ENCODE assay signal across 9 mouse cellular contexts in the genomic region with DNA sequence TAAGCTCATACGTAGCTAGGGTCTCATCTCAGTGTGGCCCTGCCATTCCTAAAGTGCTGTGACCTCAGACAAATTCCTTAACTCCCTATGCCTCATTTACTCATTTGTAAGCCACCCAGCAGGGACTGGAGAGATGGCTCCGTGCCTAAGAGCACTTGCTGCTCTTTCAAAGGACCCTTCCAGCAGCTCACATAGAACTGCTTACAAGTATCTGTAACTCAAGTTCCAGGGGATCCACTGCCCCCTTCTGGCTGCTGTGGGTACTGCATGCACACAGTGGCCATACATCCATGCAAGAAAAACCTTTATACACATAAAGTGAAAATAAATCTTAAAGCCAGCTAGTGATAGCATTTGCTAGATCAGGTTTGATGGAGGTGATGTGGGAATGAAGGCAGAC. TPM values are rescaled to one million over a fixed set of nuclear protein-coding genes. Genes with fewer than 3 reads are reported as not detected.
DNase-seq lines count a peak whose midpoint lies in the region; ATAC-seq and TF ChIP-seq lines count a peak whose summit lies in the region.
"Had no signal": no experiment of that assay in that cellular context is flagged by ENCODE, and none has a peak within 500 bp of the region (broad histone marks: within the 10 kb centered on the region; RNA-seq: fewer than 3 reads in every experiment).

No protein-coding gene starts in this region.

- no peak overlapping the region for H3K4me2 ChIP-seq in heart, embryonic 11.5 days
- H3K4me2 ChIP-seq in embryonic facial prominence, embryonic 14.5 days (ENCODE audit: low read depth, low read length): no peak overlapping the region
- H3K4me2 ChIP-seq in stomach, postnatal 0 days (replicated peaks; ENCODE audit: low read depth): no peak overlapping the region

- H3K79me2 ChIP-seq in MEL (ENCODE audit: control insufficient read depth, insufficient read depth, low read length, poor library complexity): no peaks in the 10 kb centered on the region

- no peak for TF ChIP-seq EP300 in MEL (IDR thresholded peaks at IDR 0.05; ENCODE audit: low read depth in 1 of 2, low read length in 2 of 2)
- TF ChIP-seq EP300 in stomach, postnatal 0 days (optimal IDR thresholded peaks at IDR 0.05): no peak

- no peaks in the 10 kb centered on the region for H3K9me3 ChIP-seq in heart, embryonic 11.5 days (replicated peaks; ENCODE audit: control insufficient read depth, low read length)
- no peaks in the 10 kb centered on the region for H3K9me3 ChIP-seq in MEL (replicated peaks; ENCODE audit: insufficient read depth, low read length)
- no peaks in the 10 kb centered on the region for H3K9me3 ChIP-seq in embryonic facial prominence, embryonic 14.5 days (ENCODE audit: control insufficient read depth, low read length)
- H3K9me3 ChIP-seq in stomach, postnatal 0 days (ENCODE audit: control insufficient read depth, low read length): no peaks in the 10 kb centered on the region

- WGBS in heart, embryonic 11.5 days (ENCODE audit: insufficient replicate concordance): 69% methylated on average over 2 of the region's 2 CpGs
- 71% methylated on average over 2 of the region's 2 CpGs for WGBS in embryonic facial prominence, embryonic 14.5 days
- 70% methylated on average over 2 of the region's 2 CpGs for WGBS in stomach, postnatal 0 days

- no peak overlapping the region for H3K27ac ChIP-seq in heart, embryonic 11.5 days (ENCODE audit: low read depth, low read length)
- H3K27ac ChIP-seq in MEL (ENCODE audit: control insufficient read depth, low read depth, low read length): no peak overlapping the region
- no peak overlapping the region for H3K27ac ChIP-seq in embryonic facial prominence, embryonic 14.5 days (replicated peaks; ENCODE audit: low read depth, low read length)
- H3K27ac ChIP-seq in stomach, postnatal 0 days (replicated peaks): no peak overlapping the region

- TF ChIP-seq RAD21 in MEL (IDR thresholded peaks at IDR 0.05; ENCODE audit: low read depth, low read length): peak; percentile 66

- no peak for TF ChIP-seq POLR2A in MEL (IDR thresholded peaks at IDR 0.05; ENCODE audit: control insufficient read depth in 1 of 2, insufficient read depth in 1 of 2, low read depth in 1 of 2, low read length in 2 of 2, poor library complexity in 1 of 2)

- no peaks in the 10 kb centered on the region for H3K27me3 ChIP-seq in heart, embryonic 11.5 days (ENCODE audit: control insufficient read depth, insufficient read depth, low read length)
- no peaks in the 10 kb centered on the region for H3K27me3 ChIP-seq in MEL (ENCODE audit: control insufficient read depth in 1 of 2, insufficient read depth in 2 of 2, low read length in 2 of 2)
- no peaks in the 10 kb centered on the region for H3K27me3 ChIP-seq in embryonic facial prominence, embryonic 14.5 days (replicated peaks; ENCODE audit: control insufficient read depth, insufficient read depth, low read length)
- H3K27me3 ChIP-seq in stomach, postnatal 0 days (ENCODE audit: control insufficient read depth, insufficient read depth, low read length): no peaks in the 10 kb centered on the region

- no peak for ATAC-seq in heart, embryonic 11.5 days (replicated peaks; ENCODE audit: insufficient number of reproducible peaks, low FRiP score, low TSS enrichment)
- ATAC-seq in embryonic facial prominence, embryonic 14.5 days (ENCODE audit: low read depth): no peak
- ATAC-seq in stomach, postnatal 0 days (ENCODE audit: low FRiP score, low TSS enrichment): no peak
- ATAC-seq in granulocyte monocyte progenitor cell, adult 5-6 weeks (replicated peaks; ENCODE audit: poor library complexity, severe bottlenecking): no peak

- TF ChIP-seq CTCF in MEL (IDR thresholded peaks at IDR 0.05 in 2 of 3, conservative IDR thresholded peaks at IDR 0.05 in 1 of 3; ENCODE audit: control insufficient read depth in 1 of 3, insufficient read depth in 1 of 3, low read depth in 2 of 3, low read length in 3 of 3, poor library complexity in 1 of 3, severe bottlenecking in 1 of 3): peak; percentile 83 to 95 (median 87)
- TF ChIP-seq CTCF in stomach, postnatal 0 days (IDR thresholded peaks at IDR 0.05; ENCODE audit: low read depth): peak; percentile 84

- no peaks in the 10 kb centered on the region for H3K36me3 ChIP-seq in heart, embryonic 11.5 days (ENCODE audit: control insufficient read depth, insufficient read depth, low read length)
- H3K36me3 ChIP-seq in MEL (ENCODE audit: control insufficient read depth in 1 of 2, insufficient read depth in 2 of 2, low read length in 2 of 2): peaks cover 0 to 12% of the 10 kb centered on the region in 2 experiments; a peak in 2 of 4 replicates
- H3K36me3 ChIP-seq in embryonic facial prominence, embryonic 14.5 days (ENCODE audit: control insufficient read depth, insufficient read depth, low read length): no peaks in the 10 kb centered on the region
- H3K36me3 ChIP-seq in stomach, postnatal 0 days (ENCODE audit: control insufficient read depth, insufficient read depth, low read length): no peaks in the 10 kb centered on the region

- no peak overlapping the region for H3K4me3 ChIP-seq in heart, embryonic 11.5 days (ENCODE audit: low read depth, low read length)
- H3K4me3 ChIP-seq in MEL (ENCODE audit: control insufficient read depth in 1 of 2, insufficient read depth in 1 of 2, low read depth in 2 of 2, low read length in 2 of 2): no peak overlapping the region
- H3K4me3 ChIP-seq in embryonic facial prominence, embryonic 14.5 days (ENCODE audit: low read depth, low read length): no peak overlapping the region
- no peak overlapping the region for H3K4me3 ChIP-seq in stomach, postnatal 0 days (ENCODE audit: low read depth, low read length)
- H3K4me3 ChIP-seq: erythroblast, embryonic 14.5 days had no signal

- DNase-seq in heart, postnatal 14 days: peak; percentile 49 to 67
- DNase-seq in 416B (ENCODE audit: low read depth): peak; percentile 89
- DNase-seq in MEL (ENCODE audit: low read depth, low spot score): peak; percentile 82
- DNase-seq in embryonic facial prominence, embryonic 14.5 days (ENCODE audit: low spot score): peak; percentile 29
- peak; percentile 75 for DNase-seq in lung, postnatal 10 days
- DNase-seq in stomach, postnatal 0 days (ENCODE audit: low spot score): peak; percentile 83

- H3K4me1 ChIP-seq in heart, embryonic 11.5 days (ENCODE audit: control insufficient read depth, insufficient read depth, low read length): peaks cover 11% of the 10 kb centered on the region
- H3K4me1 ChIP-seq in MEL (ENCODE audit: control insufficient read depth in 1 of 2, insufficient read depth in 2 of 2, low read length in 2 of 2): peaks cover 0 to 22% of the 10 kb centered on the region in 2 experiments; a peak in 3 of 4 replicates
- no peaks in the 10 kb centered on the region for H3K4me1 ChIP-seq in embryonic facial prominence, embryonic 14.5 days (ENCODE audit: control insufficient read depth, insufficient read depth, low read length)
- H3K4me1 ChIP-seq in stomach, postnatal 0 days (replicated peaks; ENCODE audit: control insufficient read depth, insufficient read depth): no peaks in the 10 kb centered on the region

- intact Hi-C loops in heart, postnatal 14 days (cut with DNase I): loop anchor here (1.0 kb wide), 1 partner anchor 52 kb away; no protein-coding TSS in a partner anchor

- no peak overlapping the region for H3K9ac ChIP-seq in heart, embryonic 11.5 days (ENCODE audit: low read depth, low read length)
- no peak overlapping the region for H3K9ac ChIP-seq in MEL (ENCODE audit: control insufficient read depth, low read depth, low read length, poor library complexity, severe bottlenecking)
- H3K9ac ChIP-seq in embryonic facial prominence, embryonic 14.5 days (ENCODE audit: low read depth, low read length): no peak overlapping the region
- H3K9ac ChIP-seq in stomach, postnatal 0 days (ENCODE audit: low read length): no peak overlapping the region

TF ChIP-seq in MEL, 35 proteins besides CTCF, POLR2A, EP300 and RAD21 (continues in another document):
- TF ChIP-seq SMC3 (IDR thresholded peaks at IDR 0.05; ENCODE audit: low read depth, low read length): peak; percentile 79
- TF ChIP-seq ZC3H11A (IDR thresholded peaks at IDR 0.05; ENCODE audit: low read depth, low read length): peak; percentile 45; the same call in 1 of the 2 replicates

RNA-seq across cellular contexts. Expression of gene Itpr3, which starts 28.6 kb away (rescaled TPM):
- total RNA-seq in heart, postnatal 14 days (2021): 1 to 10 TPM; 7.2 to 7.7 TPM
- polyA plus RNA-seq in heart, embryonic 11.5 days (2014; fragmentation: Nextera tagmentation; extraction: Ambion mirVana): 2.1 and 2.2 TPM in 2 replicates
- 7.3 and 9.7 TPM in 2 replicates for total RNA-seq in MEL (2012; rRNA removed)
- polyA plus RNA-seq in MEL (2012; ENCODE audit: insufficient read depth in 1 of 2, insufficient read length in 2 of 2, low read depth in 1 of 2, low replicate concordance in 2 of 2, missing spikeins in 1 of 2): 10 to 100 TPM in 1 of 2 experiments, not detected in 1; 11.4 TPM
- 5.0 and 5.5 TPM in 2 replicates for polyA plus RNA-seq in embryonic facial prominence, embryonic 14.5 days (2014; fragmentation: Nextera tagmentation; extraction: Ambion mirVana)
- polyA plus RNA-seq in stomach, postnatal 0 days (2015; fragmentation: Nextera tagmentation; extraction: Ambion mirVana): 5.9 and 6.6 TPM in 2 replicates
- 4.0 and 8.5 TPM in 2 replicates for total RNA-seq in granulocyte monocyte progenitor cell, adult 5-6 weeks (2014; fragmentation: Nextera tagmentation)
- 6.1 and 6.5 TPM in 2 replicates for total RNA-seq in granulocyte monocyte progenitor cell, adult 5-6 weeks (2017)

RNA-seq across cellular contexts. Expression of gene Uqcc2, which starts 48.0 kb away (rescaled TPM):
- 100 to 1,000 TPM; 270 to 283 TPM for total RNA-seq in heart, postnatal 14 days (2021)
- 363 and 374 TPM in 2 replicates for polyA plus RNA-seq in heart, embryonic 11.5 days (2014; fragmentation: Nextera tagmentation; extraction: Ambion mirVana)
- 270 and 329 TPM in 2 replicates for total RNA-seq in MEL (2012; rRNA removed)
- polyA plus RNA-seq in MEL (2012; ENCODE audit: insufficient read depth in 1 of 2, insufficient read length in 2 of 2, low read depth in 1 of 2, low replicate concordance in 2 of 2, missing spikeins in 1 of 2): 100 to 1,000 TPM in 1 of 2 experiments, not detected in 1; 176 TPM
- polyA plus RNA-seq in embryonic facial prominence, embryonic 14.5 days (2014; fragmentation: Nextera tagmentation; extraction: Ambion mirVana): 343 and 350 TPM in 2 replicates
- 234 and 250 TPM in 2 replicates for polyA plus RNA-seq in stomach, postnatal 0 days (2015; fragmentation: Nextera tagmentation; extraction: Ambion mirVana)
- 142 and 196 TPM in 2 replicates for total RNA-seq in granulocyte monocyte progenitor cell, adult 5-6 weeks (2014; fragmentation: Nextera tagmentation)
- total RNA-seq in granulocyte monocyte progenitor cell, adult 5-6 weeks (2017): 166 and 171 TPM in 2 replicates

RNA-seq across cellular contexts. Expression of gene Bak1, which starts 56.9 kb away (rescaled TPM):
- total RNA-seq in heart, postnatal 14 days (2021): 10 to 100 TPM; 30.6 to 36.0 TPM
- 11.0 and 11.4 TPM in 2 replicates for polyA plus RNA-seq in heart, embryonic 11.5 days (2014; fragmentation: Nextera tagmentation; extraction: Ambion mirVana)
- total RNA-seq in MEL (2012; rRNA removed): 66.8 and 75.4 TPM in 2 replicates
- 100 to 1,000 TPM in 1 of 2 experiments, not detected in 1; 150 TPM for polyA plus RNA-seq in MEL (2012; ENCODE audit: insufficient read depth in 1 of 2, insufficient read length in 2 of 2, low read depth in 1 of 2, low replicate concordance in 2 of 2, missing spikeins in 1 of 2)
- 9.0 and 9.8 TPM in 2 replicates for polyA plus RNA-seq in embryonic facial prominence, embryonic 14.5 days (2014; fragmentation: Nextera tagmentation; extraction: Ambion mirVana)
- 3.5 and 3.6 TPM in 2 replicates for polyA plus RNA-seq in stomach, postnatal 0 days (2015; fragmentation: Nextera tagmentation; extraction: Ambion mirVana)
- total RNA-seq in granulocyte monocyte progenitor cell, adult 5-6 weeks (2014; fragmentation: Nextera tagmentation): 137 and 143 TPM in 2 replicates
- 55.9 and 59.2 TPM in 2 replicates for total RNA-seq in granulocyte monocyte progenitor cell, adult 5-6 weeks (2017)

Comparison
In these comparisons a context has a peak if more than half of its experiments do, and no peak if none do; other contexts are left out.
1. DNase-seq: peak in every context shown above with its lines; median percentile 89 in 416B; 83 in stomach, postnatal 0 days; 82 in MEL; 75 in lung, postnatal 10 days; 58 in heart, postnatal 14 days; 29 in embryonic facial prominence, embryonic 14.5 days.